Mouse (Mus musculus) megakaryocyte, embryonic 14.5 days (primary cell): ENCODE results near the gene Lnx1.

ENCODE experiments used
- FLI1 ChIP-seq: IDR thresholded peaks from 2 replicates; pipeline ENCODE4 v1.6.1; 2012; ENCODE audit warnings: low read length, inconsistent platforms, mixed read lengths
- GATA1 ChIP-seq: IDR thresholded peaks from 3 replicates; pipeline ENCODE4 v1.6.1; 2012; ENCODE audit warnings: mixed read lengths, low read length, inconsistent platforms, borderline replicate concordance

GRCm38 (mm10) chr5:74711056-74711455, 8.3 kb upstream of the Lnx1 start:
- TF ChIP-seq GATA1 (no peak), FLI1 (no peak)
